Mouse (Mus musculus): ENCODE data around the gene Cpne6. TPM values are rescaled to one million over a fixed set of nuclear protein-coding genes. Genes with fewer than 3 reads are reported as not detected.

Gene Cpne6
- polyA plus RNA-seq, 1 experiment from 2014 or later = 0.09 TPM

DNA sequence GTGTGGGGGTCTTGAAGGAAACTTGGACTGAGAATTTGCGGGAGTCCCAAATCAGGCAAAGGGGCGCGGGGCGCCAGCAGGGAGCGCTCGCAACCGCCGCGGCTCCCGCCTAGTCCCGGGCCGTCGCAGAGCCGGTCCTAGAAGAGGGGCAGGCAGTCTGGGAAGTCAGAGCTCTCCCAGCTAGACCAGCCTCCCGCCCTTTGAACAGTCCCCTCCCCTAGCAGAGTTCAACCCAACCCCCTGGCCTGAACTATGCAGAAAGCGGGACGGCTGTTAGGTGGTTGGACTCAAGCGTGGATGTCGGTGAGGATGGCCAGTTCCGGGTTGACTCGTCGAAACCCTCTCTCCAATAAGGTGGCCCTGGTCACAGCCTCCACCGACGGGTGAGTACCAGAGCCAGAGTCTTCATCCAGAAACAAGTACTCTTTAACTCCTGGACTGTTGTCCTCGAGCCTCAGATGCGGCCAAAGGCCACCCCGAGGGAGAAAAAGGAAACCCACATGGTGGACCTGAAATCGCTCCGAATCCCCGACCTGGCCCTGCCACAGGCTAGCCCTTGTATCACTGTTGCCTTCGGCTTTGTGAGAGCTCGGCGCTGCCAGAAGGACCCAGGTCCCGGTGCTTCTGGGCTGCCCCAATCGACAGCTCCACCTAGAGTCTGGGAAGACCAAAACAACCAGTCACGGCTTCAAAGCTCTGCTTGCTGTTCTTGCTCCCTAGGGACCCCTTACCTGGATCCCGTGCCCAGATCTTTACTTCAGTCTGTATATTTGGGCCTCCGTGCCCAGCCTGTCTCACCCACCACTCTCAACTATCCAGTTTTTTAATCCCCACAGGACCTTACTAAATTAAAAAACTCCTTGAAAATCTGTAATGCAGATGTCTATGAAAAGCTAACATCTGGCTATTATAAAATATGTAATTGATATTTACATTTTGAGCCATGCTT lies 31.3 kb upstream of the Cpne6 start, which contains the start of gene Dhrs4:
Gene Dhrs4 (plus strand): TSS at position 108 of the 949 bp plus-strand sequence.
- no peaks in the 10 kb centered on the region for H3K9me3 ChIP-seq (replicated peaks)
- WGBS (ENCODE audit: insufficient replicate concordance) = under 1% methylated on average over 38 of the region's 38 CpGs
- peak within 1 kb of the TSS; percentile 76 for H3K4me2 ChIP-seq
- peaks cover 18% of the 10 kb centered on the region for H3K36me3 ChIP-seq
- peak within 1 kb of the TSS; percentile 85 for H3K9ac ChIP-seq
- H3K27ac ChIP-seq = peak within 1 kb of the TSS; percentile 92
- H3K27me3 ChIP-seq = no peaks in the 10 kb centered on the region
- ATAC-seq (ENCODE audit: low read depth) (peak; percentile 88), DNase-seq (peak; percentile 79)
- H3K4me3 ChIP-seq (replicated peaks) = peak within 1 kb of the TSS; percentile 71
- H3K4me1 ChIP-seq (replicated peaks) = peaks cover 67% of the 10 kb centered on the region

DNA sequence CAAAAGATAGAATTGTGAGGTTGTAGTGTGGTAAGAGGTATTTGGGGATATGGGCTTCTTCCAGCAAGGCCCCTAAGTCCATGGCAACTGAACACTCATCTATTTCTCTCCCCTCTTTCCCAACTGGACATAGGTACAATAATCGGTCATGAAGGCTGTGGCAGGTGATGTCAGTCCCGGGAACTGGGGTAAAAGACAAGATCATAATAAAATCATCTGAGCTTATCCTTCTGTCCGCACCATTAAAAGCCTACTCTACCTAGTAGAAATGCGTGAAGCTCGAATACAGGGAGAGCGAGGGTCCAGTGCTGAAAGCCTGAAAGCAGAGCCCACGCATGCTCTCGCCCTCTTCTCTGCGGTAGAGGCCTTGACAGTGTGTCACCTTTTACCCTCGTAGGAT lies 30.6 kb upstream of the Cpne6 start:
- Histone ChIP-seq H3K4me1 (replicated peaks) (peaks cover 70% of the 10 kb centered on the region), H3K27me3 (no peaks in the 10 kb centered on the region), H3K4me2 (peak overlapping the region; percentile 76), H3K27ac (0 out of 2 replicates have a peak overlapping the region, but pooled peaks have one; percentile 21), H3K9ac (peak overlapping the region; percentile 85), H3K9me3 (replicated peaks) (no peaks in the 10 kb centered on the region), H3K4me3 (replicated peaks) (peak overlapping the region; percentile 71), H3K36me3 (peaks cover 22% of the 10 kb centered on the region)
- DNase-seq (no peak), ATAC-seq (ENCODE audit: low read depth) (no peak)
- 80% methylated on average over 10 of the region's 10 CpGs for WGBS (ENCODE audit: insufficient replicate concordance)

DNA sequence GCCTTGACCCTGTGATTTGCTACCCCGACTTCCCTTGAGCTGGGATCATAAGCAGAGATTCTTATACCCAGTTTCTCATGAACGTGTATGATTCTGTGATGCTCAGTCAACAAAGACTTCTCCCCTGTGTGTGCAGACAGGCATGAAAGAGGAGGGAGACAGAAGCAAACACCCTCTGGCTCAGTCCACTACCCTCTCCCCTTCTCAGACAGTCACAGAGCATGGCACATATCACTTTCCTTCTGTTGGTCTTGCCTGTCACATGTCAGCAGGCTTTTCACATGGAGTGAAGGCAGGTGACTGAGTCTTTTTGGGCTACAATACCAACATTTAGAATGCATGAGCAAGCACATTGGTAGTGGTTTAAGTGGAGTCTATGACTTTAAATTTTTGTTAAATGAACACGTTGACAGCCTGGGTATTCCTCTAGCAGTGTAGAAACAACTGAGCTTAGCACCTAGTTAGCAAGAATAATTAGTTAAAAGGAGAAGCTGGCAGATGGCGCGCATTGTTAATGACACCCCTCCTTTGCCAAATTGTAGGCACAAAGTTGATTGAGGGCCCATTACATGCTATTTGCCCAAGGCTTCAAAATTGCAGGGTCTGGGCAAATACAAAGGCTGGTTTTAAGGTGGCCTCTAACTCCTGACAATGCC lies 25.7 kb upstream of the Cpne6 start:
- WGBS (ENCODE audit: insufficient replicate concordance) = 80% methylated on average over 5 of the region's 5 CpGs
- H3K27ac ChIP-seq = no peak overlapping the region
- no peak overlapping the region for H3K9ac ChIP-seq
- no peak for DNase-seq
- peaks cover 52% of the 10 kb centered on the region for H3K36me3 ChIP-seq
- H3K4me3 ChIP-seq (replicated peaks) = no peak overlapping the region
- no peaks in the 10 kb centered on the region for H3K27me3 ChIP-seq
- H3K4me1 ChIP-seq (replicated peaks) = peaks cover 32% of the 10 kb centered on the region
- ATAC-seq (ENCODE audit: low read depth) = no peak
- no peaks in the 10 kb centered on the region for H3K9me3 ChIP-seq (replicated peaks)
- no peak overlapping the region for H3K4me2 ChIP-seq

DNA sequence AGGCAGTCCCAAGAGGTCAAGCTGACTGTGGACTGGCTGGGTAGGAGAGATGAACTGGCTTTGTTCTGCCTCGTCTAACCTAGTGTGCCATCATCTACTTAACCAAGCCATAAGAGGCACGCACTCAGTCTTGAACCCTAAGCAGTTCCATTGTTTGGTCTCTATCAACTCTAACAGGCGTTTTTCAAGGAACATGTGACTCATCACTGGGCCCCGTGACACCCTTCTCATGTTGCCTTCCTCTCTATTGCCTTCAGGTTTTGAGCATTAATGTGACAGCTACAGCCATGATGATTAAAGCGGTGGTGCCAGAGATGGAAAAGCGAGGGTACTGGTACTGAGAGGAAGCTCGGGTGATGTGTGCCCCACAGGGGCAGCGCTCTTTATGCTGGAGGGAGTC lies 23.4 kb upstream of the Cpne6 start:
- H3K36me3 ChIP-seq = peaks cover 40% of the 10 kb centered on the region
- H3K4me1 ChIP-seq (replicated peaks) = peaks cover 34% of the 10 kb centered on the region
- DNase-seq (no peak), ATAC-seq (ENCODE audit: low read depth) (no peak)
- H3K9ac ChIP-seq = no peak overlapping the region
- H3K4me2 ChIP-seq = no peak overlapping the region
- 70% methylated on average over 8 of the region's 8 CpGs for WGBS (ENCODE audit: insufficient replicate concordance)
- no peaks in the 10 kb centered on the region for H3K9me3 ChIP-seq (replicated peaks)
- H3K4me3 ChIP-seq (replicated peaks) = no peak overlapping the region
- H3K27me3 ChIP-seq = peaks cover 3% of the 10 kb centered on the region; the same call in 1 of the 2 replicates
- no peak overlapping the region for H3K27ac ChIP-seq

DNA sequence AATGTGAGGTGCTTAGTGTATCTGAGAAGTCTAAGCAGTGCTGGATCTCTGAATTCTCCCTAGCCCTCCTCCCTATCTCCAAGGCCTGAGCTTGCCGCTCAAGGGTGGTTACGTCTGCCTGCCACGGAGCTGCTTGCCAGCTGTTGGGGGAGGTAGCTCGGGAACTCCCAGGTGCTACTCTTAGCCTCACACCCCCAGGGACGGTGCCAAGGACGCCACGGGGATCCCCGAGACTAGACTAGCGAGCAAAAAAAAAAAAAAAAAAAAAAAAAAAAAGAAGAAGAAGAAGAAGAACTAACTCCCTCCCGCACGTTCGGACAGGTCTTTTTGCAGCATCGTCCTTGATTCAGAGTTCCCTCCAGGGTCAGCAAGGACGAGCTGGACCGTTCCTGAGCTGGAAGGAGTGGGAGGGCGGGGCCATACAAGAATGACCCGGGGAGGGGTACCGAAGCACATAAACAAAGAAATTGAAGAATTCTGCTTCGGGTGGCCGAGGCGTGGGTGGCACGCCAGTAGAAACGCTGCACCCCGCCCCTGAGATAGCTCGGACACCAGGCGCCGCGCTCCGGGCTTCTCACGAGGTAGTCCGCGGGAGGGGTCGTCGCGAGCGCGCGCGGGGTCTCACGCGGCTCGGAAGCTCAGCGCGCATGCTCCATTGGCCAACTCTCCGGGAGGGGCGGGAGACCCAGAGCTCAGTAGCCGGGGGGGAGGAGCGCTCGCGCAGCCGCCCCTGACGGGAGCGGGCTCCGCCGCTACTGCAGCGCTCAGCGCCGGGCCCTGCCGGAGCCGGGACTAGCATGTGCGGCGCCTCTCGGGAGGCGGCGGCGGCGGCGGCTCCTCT lies 19.7 kb upstream of the Cpne6 start, which contains the start of gene Carmil3:
Gene Carmil3 (plus strand): TSS at position 291 of the 841 bp plus-strand sequence.
- 1% methylated on average over 66 of the region's 68 CpGs for WGBS (ENCODE audit: insufficient replicate concordance)

DNA sequence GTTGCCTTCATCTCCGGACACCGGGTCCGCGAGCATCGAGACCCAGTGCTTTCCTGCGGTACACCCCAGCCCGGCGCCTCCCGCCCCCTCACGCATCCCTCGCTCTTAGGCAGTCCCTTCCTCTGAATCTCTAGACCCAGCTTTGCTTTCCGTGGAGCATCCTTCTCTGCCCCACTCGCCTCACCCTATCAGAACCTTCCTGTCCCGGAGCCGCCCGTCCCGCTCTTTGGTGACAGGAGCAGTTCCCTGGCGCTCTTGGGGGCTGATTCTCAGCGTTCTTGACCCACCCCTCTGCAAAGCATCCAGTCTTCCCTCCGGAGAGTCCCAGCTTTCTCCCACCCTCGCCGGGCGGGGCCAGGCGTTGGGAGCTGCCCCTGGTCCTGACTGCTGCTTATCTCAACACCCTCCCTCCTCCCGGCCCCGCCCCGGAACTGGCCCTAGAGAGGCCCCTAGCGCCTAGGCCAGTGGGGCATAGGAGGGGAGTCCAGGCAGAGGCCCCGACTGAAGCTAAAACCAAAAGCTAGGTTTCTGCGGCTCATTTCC lies 18.9 kb upstream of the Cpne6 start:
- peaks cover 3% of the 10 kb centered on the region; the same call in 1 of the 2 replicates for H3K27me3 ChIP-seq
- peaks cover 34% of the 10 kb centered on the region for H3K4me1 ChIP-seq (replicated peaks)
- ATAC-seq (ENCODE audit: low read depth) = peak; percentile 94
- under 1% methylated on average over 29 of the region's 30 CpGs for WGBS (ENCODE audit: insufficient replicate concordance)
- H3K9ac ChIP-seq = peak overlapping the region; percentile 76
- peak overlapping the region; percentile 99 for H3K4me2 ChIP-seq
- H3K9me3 ChIP-seq (replicated peaks) = no peaks in the 10 kb centered on the region
- peak overlapping the region; percentile 75 for H3K4me3 ChIP-seq (replicated peaks)
- DNase-seq = peak; percentile 83
- peaks cover 20% of the 10 kb centered on the region for H3K36me3 ChIP-seq
- peak overlapping the region; percentile 71 for H3K27ac ChIP-seq

More for the DNA sequence above, 19.7 kb upstream of the Cpne6 start, which contains the start of gene Carmil3:
- peak within 1 kb of the TSS; percentile 75 for H3K4me3 ChIP-seq (replicated peaks)
- H3K27me3 ChIP-seq = peaks cover 3% of the 10 kb centered on the region; the same call in 1 of the 2 replicates
- H3K9me3 ChIP-seq (replicated peaks) = no peaks in the 10 kb centered on the region
- H3K4me1 ChIP-seq (replicated peaks) = peaks cover 34% of the 10 kb centered on the region
- H3K36me3 ChIP-seq = peaks cover 27% of the 10 kb centered on the region
- H3K27ac ChIP-seq = peak within 1 kb of the TSS; percentile 68
- peak within 1 kb of the TSS; percentile 76 for H3K9ac ChIP-seq
- peak; percentile 53 for DNase-seq
- peak within 1 kb of the TSS; percentile 99 for H3K4me2 ChIP-seq
- ATAC-seq (ENCODE audit: low read depth) = peak; percentile 67

DNA sequence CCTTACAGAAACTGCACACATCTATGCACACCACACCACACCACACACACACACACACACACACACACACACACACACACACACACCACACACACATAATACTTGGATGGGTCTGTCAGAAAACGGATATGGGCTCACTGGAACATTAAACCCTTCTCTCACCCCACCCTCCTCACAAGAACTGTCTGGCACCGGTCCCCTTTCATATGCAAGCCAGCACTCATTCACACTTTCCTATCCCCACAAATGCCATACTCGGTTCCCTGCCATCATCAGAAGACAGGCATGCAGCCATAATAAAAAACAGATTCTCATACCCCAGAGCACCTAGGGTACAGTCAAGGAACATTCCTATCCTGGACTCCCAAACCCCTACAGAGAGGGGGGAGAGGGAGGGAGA lies 18.1 kb upstream of the Cpne6 start:
- Histone ChIP-seq H3K36me3 (peaks cover 17% of the 10 kb centered on the region), H3K9me3 (replicated peaks) (no peaks in the 10 kb centered on the region), H3K9ac (peak overlapping the region; percentile 76), H3K4me2 (peak overlapping the region; percentile 99), H3K4me1 (replicated peaks) (peaks cover 34% of the 10 kb centered on the region), H3K27me3 (peaks cover 3% of the 10 kb centered on the region; the same call in 1 of the 2 replicates), H3K4me3 (replicated peaks) (0 out of 2 replicates have a peak overlapping the region, but pooled peaks have one; percentile 75), H3K27ac (no peak overlapping the region)
- 37% methylated on average over 3 of the region's 3 CpGs for WGBS (ENCODE audit: insufficient replicate concordance)
- DNase-seq (no peak), ATAC-seq (ENCODE audit: low read depth) (no peak)

DNA sequence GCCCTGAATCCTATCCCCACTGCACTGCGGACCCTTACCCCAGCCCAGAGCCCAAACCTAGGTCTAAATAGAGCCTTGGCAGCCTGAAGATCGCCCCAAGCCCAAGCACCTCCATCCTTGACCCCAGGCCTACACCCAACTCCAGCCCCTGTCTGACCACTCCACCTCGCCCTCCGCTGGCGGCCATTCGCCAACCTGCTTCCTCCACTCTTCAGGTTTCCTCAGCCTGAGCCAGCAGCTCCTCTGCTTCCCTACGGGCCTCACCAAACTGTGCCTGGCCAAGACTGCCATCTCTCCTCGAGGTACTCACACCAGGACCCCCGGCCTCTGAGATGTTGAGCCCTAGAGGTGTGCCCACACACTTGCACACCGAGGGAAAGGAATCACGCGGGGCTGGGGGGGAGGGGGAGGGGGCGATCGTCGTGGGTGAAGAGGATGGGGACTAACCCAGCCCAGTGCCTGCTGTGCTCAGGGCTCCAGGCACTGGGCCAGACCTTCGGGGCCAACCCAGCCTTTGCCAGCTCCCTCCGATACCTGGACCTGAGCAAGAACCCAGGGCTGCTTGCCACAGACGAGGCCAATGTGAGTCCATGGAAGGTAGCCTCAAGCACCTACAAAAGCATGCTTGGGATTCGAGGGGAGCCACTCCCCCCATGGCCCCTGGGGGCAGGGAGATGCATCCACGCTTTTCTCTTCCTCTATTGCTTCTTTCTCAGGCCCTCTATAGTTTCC lies 14.6 kb upstream of the Cpne6 start:
- WGBS (ENCODE audit: insufficient replicate concordance) = 65% methylated on average over 20 of the region's 20 CpGs
- H3K36me3 ChIP-seq = no peaks in the 10 kb centered on the region
- H3K9ac ChIP-seq = no peak overlapping the region
- no peaks in the 10 kb centered on the region for H3K9me3 ChIP-seq (replicated peaks)
- H3K27ac ChIP-seq = no peak overlapping the region
- no peaks in the 10 kb centered on the region; the same call in 1 of the 2 replicates for H3K27me3 ChIP-seq
- no peak overlapping the region for H3K4me2 ChIP-seq
- DNase-seq (no peak), ATAC-seq (ENCODE audit: low read depth) (no peak)
- H3K4me1 ChIP-seq (replicated peaks) = peaks cover 29% of the 10 kb centered on the region
- H3K4me3 ChIP-seq (replicated peaks) = no peak overlapping the region

DNA sequence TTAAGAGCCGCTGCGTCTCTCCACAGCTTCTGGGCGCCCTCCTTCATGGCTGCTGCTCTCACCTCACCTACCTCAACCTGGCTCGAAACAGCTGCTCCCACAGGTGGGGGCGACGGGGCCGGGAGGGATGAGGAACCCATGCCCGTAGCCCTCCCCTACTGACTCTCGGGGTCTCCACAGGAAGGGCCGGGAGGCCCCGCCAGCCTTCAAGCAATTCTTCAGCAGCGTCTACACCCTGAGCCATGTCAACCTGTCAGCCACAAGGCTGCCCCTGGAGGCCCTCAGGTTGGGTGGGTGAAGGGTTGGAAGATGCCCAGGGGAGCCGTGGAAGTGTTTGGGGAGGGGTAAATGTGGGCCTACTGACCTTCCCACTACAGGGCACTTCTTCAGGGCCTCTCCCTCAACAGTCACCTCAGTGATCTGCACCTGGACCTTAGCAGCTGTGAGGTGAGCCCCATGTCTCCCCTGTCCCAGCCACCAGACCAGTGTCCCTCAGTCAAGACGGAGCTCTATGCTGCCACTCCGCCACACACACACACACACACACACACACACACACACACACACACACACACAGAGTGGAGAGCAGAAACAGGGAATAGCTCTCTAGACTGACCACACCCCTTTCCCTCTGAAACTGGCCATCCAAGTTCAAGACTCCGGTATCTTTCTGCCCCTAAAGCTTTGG lies 13.3 kb upstream of the Cpne6 start:
- ATAC-seq (ENCODE audit: low read depth) = peak; percentile 14; the same call in 1 of the 2 replicates

More for the DNA sequence above, 13.3 kb upstream of the Cpne6 start:
- H3K4me1 ChIP-seq (replicated peaks) = peaks cover 17% of the 10 kb centered on the region
- no peaks in the 10 kb centered on the region; the same call in 1 of the 2 replicates for H3K27me3 ChIP-seq
- DNase-seq = no peak
- H3K4me3 ChIP-seq (replicated peaks) = no peak overlapping the region
- H3K27ac ChIP-seq = no peak overlapping the region
- no peaks in the 10 kb centered on the region for H3K36me3 ChIP-seq
- H3K4me2 ChIP-seq = no peak overlapping the region
- H3K9me3 ChIP-seq (replicated peaks) = no peaks in the 10 kb centered on the region
- 68% methylated on average over 16 of the region's 16 CpGs for WGBS (ENCODE audit: insufficient replicate concordance)
- H3K9ac ChIP-seq = no peak overlapping the region
